Mouse (Mus musculus): ENCODE data around the gene Gtf3c5.

The Gtf3c5 gene

DNA sequence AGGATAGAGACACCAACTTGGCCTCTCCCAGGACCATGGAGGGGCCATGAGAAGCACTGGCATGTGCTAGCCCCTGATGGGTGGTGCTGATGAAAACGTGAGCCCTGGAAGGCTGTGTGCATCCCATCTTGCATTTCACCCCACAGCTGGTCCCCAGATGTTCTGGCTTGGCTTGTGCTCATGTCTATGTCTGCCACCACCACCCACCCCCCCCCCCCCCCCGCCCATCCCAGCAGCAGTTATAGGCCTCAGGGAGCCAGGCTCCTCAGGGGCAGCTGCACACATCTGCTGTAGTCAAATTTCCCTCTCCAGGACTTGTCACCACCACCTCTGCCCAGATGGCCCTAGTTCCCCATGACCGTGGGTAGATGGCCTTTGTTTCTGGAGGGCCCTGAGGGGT lies 13.6 kb downstream of the Gtf3c5 start:
- no peak for DNase-seq (ENCODE audit: low spot score in 2 of 2)

GRCm38 (mm10) chr2:28566545-28566944 lies 17.0 kb downstream of the Gtf3c5 start:
- no peak for DNase-seq (ENCODE audit: low spot score in 2 of 2)

DNA sequence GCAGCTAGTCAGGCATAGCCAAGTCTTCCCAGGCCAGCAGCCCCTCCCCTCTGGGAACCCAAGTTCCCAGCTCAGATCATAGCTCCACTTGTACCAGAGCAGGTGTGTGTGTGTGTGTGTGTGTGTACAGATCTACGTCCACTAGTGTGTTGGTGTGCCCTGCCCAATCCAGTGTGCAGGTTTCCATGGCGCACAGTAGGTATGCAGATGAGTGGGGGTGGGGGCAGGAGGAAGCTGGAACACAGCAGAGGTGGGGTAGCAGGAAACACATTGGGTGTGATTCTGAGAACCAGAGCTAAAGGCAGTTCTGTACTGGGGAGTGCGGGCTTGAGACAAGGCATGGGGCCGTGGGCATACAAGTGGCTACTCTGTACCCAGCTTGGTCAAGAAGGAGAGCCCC lies 19.2 kb downstream of the Gtf3c5 start:
- DNase-seq (ENCODE audit: low spot score in 2 of 2), result no peak

- no peak for DNase-seq (ENCODE audit: low spot score in 2 of 2)
Observed at GRCm38 (mm10) chr2:28563830-28564229, 19.7 kb downstream of the Gtf3c5 start.

- DNase-seq (ENCODE audit: low spot score in 2 of 2), result no peak
Observed at GRCm38 (mm10) chr2:28563303-28563702, 20.2 kb downstream of the Gtf3c5 start, which contains the start of gene Cel. Gene Cel, minus strand, starts transcription at chr2:28563403.

DNA sequence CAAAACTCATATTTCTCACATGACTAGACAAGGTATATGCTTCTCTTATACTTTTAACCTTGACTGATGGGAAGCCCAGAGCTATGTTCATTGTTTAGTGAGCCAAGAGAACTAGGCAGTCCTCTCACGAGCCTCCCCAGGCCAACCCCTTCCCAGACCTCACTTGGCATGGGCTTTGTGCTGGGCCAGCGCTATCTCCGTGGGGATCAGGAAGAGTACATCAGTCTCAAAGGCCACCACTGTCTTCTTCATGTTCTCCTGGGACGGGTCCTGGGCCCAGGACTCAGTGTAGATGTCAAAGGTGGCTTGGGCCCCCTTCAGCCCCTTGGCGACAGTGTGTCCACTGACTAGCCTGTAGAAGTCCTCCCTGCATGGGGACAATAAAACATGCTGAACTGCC lies 26.1 kb downstream of the Gtf3c5 start:
- DNase-seq (ENCODE audit: low spot score in 2 of 2), result no peak

DNA sequence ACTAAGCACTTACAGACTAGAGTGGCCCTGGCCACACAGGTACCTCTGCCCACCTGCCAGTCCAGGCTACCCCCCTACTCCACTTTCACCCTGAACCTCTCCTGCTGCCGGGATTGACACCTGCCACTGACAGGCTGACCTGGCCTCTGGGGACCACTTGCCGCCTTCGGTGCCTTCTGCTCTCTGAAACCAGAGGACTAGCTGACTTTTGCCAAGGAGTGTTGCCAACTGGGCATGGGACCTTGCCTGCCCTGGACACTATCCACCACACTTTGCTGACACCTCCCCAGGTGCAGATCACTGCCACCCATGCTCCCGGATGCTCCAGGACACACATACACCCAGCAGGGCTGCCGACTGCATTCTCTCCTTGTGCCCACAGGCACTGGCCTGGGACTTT lies 31.2 kb downstream of the Gtf3c5 start:
- DNase-seq (ENCODE audit: low spot score in 2 of 2), result no peak

DNA sequence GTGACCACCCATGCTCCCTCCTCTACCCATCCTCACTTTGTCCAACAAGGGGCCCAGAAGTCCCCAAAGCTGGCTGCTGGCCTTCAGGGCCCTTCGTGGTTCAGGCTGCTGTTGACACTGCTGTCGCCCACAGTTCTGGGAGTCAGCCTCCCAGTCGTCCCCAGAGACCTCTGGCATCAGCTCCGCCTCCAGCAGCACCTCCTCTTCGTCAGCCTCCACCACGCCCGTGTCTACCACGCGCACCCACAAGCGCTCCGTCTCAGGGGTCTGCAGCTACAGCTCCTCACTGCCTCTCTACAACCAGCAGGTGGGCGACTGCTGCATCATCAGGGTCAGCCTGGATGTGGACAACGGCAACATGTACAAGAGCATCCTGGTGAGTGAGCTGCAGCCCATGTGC lies 34.4 kb downstream of the Gtf3c5 start:
- no peak for DNase-seq (ENCODE audit: low spot score in 2 of 2)

DNA sequence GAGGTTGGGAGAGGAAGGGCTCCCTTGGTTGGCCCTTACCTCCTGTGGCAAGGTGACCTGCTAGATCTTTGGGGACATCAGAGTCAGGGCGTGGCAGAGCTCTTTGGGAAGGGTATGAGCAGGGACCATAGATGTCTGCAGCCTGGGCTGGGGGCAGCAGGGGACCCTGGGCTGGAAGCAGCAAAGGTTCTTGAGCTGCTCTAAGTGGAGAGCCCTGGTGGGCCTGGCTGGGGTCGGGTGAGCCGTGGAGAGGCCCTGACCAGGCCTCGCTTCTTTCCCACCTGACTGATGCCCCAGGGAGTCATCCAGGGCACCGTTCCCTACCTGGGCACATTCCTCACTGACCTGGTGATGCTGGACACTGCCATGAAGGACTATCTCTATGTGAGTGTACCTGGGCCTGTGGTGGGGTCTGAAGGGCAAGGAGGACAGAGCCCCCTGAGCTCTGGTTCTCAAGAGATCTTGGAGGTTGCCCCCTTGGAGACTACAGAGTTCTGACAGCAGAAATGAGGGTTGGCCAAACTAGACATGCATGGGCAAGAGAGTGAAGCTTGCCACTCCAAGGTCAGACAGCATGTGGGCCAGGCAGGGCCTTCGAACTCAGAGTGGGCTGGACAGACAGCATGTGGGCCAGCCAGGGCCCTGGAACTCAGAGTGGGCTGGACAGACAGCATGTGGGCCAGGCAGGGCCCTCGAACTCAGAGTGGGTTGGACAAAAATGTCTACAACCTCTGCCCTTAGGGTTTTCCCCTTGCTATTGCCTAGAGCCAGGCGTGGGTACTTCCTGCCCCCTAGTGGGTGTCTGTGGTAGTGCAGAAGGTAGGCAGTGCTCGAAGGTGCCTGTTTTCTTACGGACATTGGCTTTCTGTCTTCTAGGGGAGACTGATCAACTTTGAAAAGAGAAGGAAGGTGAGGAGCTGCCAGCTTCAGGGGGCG lies 36.0 kb downstream of the Gtf3c5 start:
- peak; percentile 73 to 90 for DNase-seq (ENCODE audit: low spot score in 2 of 2)

GRCm38 (mm10) chr2:28546560-28546959 lies 37.0 kb downstream of the Gtf3c5 start:
- no peak for DNase-seq (ENCODE audit: low spot score in 2 of 2)

DNA sequence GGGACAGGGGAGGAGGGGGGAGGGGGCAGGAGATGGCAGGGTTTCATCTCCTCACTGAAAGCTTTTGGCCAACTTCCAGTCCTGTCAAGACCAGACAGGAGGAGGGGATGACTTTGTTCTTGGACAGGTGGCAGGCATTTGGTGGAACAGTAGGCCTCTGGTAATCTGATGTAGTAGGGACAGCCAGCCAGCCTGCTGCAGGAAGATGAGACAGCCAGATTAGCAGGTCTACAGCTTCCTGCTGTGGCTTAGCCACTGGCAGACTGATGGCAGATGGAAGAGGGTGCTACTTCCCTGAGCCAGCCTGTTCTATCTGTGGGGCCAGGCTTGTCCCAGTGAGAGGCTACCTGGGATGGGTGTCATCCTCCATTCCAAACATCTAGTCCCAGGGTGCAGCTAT lies 37.6 kb downstream of the Gtf3c5 start:
- peak in 1 of 2 experiments; percentile 51 for DNase-seq (ENCODE audit: low spot score in 2 of 2)

DNA sequence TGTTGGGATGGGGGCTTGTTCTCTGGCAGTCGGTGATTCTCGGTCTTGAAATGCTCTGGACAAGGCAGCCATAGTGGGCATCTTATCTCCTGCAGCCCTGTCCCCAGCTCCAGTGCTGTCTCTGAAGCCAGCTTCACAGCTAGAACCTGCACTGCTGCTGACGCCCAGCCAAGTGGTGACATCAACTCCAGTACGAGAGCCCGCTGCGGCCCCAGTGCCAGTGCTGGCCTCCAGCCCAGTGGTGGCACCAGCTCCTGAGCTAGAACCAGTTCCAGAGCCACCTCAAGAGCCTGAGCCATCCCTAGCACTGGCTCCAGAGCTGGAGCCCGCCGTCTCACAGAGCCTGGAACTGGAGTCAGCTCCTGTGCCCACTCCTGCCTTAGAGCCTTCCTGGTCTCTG lies 39.7 kb downstream of the Gtf3c5 start:
- peak in 1 of 2 experiments; percentile 62 for DNase-seq (ENCODE audit: low spot score in 2 of 2)

DNA sequence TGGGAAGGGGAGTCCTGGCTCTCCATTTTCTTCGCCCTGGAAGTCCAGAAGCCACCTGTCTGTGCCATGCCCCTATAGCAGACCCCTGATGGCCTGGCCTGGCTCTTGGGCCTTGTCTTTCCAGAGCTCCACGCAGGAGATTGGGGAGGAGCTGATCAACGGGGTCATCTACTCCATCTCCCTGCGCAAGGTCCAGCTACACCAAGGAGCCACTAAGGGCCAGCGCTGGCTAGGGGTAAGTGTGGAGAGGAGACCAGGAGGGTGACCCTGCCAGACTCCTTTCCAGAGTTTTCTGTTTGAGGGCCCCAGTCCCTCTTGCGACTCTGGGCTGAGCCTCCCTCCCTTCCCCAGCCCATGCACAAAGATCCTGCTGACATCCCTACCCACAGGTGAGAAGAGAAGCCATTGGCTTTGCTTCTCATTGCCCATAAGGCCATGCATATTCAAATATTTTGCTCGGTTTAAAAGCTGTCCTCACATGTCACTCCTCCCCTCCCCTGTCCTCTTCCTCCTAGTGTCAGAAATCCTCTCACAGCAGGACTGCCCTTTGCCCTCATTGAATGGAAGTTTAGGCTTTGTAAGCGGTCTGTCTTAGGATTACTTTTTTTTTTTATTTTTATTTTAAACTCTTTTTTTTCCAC lies 42.8 kb downstream of the Gtf3c5 start:
- DNase-seq (ENCODE audit: low spot score in 2 of 2), result no peak

GRCm38 (mm10) chr2:28539949-28540348 lies 43.6 kb downstream of the Gtf3c5 start:
- no peak for DNase-seq (ENCODE audit: low spot score in 2 of 2)

- peak in 1 of 2 experiments; percentile 77 for DNase-seq (ENCODE audit: low spot score in 2 of 2)
Observed at GRCm38 (mm10) chr2:28539206-28539605, 44.3 kb downstream of the Gtf3c5 start.

DNA sequence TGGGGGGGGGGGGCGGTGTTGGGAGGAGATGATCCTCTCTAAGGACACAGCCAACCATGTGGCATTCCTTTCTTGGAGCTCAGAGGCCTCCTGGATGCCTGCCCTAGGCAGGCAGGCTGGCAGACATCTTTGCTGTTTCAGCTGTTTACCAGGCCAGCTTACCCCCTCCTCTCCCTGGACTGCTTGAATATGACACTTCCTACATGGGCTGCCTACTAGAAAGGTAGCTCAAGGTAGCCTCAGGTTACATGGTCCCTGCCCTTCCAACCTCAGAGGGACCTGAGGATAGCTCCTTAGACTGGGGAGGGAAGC lies 44.8 kb downstream of the Gtf3c5 start:
- peak in 1 of 2 experiments; percentile 39 for DNase-seq (ENCODE audit: low spot score in 2 of 2)

DNA sequence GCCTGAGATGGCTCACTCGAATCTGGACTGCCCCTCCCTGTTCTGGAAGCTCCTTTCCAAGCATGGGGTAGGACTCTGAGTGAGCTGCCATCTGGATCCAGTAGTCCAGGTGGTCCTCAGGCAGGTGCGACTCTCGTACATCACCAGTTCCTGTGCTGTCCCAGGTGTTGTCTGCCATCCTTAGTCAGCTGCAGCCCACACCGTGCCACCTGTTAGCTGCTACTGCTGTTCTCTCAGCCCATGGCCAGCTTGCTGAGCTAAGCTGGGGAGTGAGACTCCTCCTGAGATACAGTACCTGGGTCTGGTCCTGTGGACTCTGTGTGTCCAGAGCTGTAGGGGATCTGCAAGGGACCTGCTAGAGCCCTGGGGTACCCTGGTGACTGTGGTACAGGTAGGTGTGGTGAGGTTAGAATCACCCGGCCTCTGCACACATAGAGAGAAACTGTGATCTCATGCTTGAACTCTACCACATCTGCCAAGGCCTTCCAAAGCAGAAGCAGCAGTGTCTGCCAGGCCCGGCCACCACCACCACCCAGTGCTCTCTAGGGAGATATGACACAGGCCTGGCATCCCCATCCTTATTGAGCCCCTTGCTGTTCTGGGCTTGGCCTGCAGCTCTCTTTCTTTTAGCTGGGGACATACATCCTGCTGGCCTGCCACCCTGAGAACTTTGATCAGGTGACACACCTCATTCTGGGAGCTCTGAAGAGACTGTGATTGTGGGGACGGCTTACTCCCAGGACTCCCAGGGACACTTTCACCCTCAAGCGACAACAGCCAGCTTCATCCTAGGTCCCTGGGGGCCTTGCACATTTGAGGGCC lies 45.3 kb downstream of the Gtf3c5 start:
- DNase-seq (ENCODE audit: low spot score in 2 of 2), result no peak

GRCm38 (mm10) chr2:28537634-28537920 lies 46.0 kb downstream of the Gtf3c5 start:
- DNase-seq (ENCODE audit: low spot score in 2 of 2), result no peak

DNA sequence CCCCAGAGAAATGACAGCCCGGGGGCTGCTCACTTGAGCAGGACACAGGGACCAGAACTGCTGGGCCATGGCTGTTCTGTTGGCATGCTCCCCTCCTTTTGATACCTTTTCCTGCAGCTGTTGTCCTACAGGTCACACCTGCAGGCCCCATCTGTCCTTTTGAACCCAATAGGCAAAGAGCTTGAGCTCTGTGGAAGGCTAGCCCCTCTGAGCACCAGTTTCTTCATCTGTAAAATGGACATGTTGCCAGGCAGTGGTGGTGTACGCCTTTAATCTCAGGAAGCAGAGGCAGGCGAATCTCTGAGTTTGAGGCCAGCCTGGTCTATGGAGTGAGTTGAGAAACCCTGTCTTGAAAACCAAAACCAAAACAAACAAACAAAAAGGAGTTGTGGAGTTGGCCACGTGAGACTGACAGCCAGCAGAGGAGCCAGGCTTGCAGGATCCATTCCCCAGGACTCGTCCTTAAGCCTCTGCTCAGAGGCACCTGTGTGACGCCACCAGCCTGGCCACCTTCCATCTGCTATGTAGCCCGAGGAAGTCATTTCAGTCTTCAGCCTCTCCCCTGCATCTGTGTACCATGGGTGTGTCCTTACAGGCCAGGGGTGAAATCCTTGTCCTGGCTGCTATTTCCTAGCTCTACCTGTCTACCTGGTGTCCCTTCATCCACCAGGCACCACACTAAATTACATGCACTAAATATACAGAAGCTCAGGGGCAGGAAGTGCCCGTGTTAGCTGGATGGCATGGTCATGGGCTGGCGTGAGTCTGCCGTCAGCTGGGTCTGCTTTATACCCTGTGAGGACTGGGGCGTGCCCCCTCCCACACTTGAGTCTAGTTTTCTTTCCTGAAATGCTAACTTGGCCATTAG lies 46.6 kb downstream of the Gtf3c5 start:
- DNase-seq (ENCODE audit: low spot score in 2 of 2), result no peak

DNA sequence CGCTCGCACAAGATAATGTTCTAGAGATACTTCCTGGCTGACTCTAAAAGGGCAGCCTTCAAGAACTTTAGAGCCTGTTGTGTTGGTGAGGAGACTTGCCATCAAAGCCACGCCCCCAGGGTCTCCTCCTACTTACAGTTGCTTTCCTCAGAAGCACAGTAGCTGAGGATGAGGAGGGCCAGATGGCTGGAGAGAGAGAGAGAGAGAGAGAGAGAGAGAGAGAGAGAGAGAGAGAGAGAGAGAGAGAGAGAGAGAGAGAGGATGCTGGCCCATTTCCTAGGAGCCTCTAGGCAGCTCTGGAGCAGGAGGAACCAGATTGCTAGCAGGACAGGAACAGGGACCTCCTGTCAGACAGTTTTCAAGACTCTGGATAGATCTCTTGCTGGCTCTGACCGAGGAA lies 47.4 kb downstream of the Gtf3c5 start:
- DNase-seq (ENCODE audit: low spot score in 2 of 2), result no peak

DNA sequence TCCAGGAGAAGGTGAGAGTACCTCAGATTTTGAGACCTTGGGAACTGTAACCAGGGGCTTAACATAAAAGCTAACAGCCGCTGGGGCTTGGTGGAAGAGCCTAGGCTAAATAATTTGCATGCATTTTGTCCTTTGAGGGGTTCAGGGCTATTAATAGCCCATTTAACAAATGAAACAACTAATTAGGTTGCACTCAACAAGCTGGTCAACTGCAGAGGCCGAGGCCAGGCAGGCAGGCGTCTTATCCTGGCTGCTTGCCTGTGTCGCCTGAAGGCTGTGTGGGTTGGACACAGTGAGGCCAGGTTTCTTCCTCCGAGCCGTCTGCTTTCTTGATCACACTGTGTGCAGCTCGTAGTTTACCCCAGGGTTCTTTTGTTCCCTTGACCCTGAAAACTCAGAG lies 47.9 kb downstream of the Gtf3c5 start:
- DNase-seq (ENCODE audit: low spot score in 2 of 2), result peak in 1 of 2 experiments; percentile 62

DNA sequence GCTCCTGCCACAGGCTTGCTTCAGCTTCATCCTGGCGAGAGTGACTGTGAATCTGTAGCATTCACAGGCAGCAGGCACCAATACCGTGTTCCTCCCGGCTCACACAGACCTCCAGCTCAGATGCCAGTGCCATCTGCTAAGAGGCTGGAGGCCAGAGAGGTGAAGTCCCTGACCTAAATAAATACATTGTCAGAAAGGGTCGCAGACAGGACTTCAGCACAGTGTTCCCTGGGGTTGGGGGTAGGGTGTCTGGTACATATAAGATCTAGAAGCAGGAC lies 48.3 kb downstream of the Gtf3c5 start:
- no peak for DNase-seq (ENCODE audit: low spot score in 2 of 2)
